Mouse (Mus musculus): Measurements from ENCODE around the gene Rpa1. TPM values are rescaled to one million over a fixed set of nuclear protein-coding genes. Genes with fewer than 3 reads are reported as not detected.

Gene Rpa1
- 10 to 100 TPM; 65.0 to 79.0 TPM for total RNA-seq (2023)

DNA sequence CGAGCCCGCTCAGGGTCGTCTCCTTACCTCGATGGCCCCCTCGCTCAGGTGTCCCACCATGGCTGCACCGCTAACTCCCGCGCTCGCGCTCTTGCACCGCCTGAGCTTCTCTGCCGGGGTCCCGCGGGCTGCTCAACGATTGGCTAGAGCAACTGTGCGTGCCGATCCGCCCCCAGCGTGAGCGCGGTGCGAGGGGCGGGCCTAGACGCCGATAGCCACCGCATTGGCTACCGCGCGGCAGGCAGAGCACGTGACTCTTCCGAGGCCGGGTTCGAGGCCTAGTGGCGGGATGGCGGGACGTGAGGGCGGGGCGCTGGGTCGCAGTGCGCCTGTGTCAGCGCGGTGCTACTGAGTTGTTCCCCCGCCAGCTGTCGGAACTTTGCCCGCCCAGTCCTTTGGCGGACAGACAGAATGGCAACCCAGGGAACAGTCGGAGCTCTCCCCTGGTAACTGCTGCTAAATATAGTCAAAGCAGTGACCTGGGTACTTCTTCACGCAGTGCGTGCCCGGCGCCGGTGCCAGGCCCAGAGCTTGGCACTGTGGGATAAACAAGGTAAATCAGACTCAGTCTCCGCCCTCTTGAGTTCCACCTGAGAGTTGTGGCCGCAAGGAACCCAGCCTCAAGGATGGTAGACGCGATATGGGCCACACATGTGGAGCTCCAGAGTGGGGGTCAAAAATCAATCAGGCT is at the start of gene Rpa1, which contains the start of gene Smyd4:
Gene Rpa1, minus strand, starts transcription at position 126 of the 691 bp plus-strand sequence.
Gene Smyd4, plus strand, starts transcription at position 235 of the 691 bp plus-strand sequence.

Other genes with a start within 250 kb of the Rpa1 start
- 1 to 10 TPM in 1 of 2 experiments, under 1 TPM in 1; 0.37 to 1.1 TPM for gene Hic1, start 178.8 kb downstream of the Rpa1 start, total RNA-seq (2023)
- gene Ovca2, start 169.5 kb downstream of the Rpa1 start, total RNA-seq (2023) = 1 to 10 TPM; 6.5 to 6.6 TPM
- gene Dph1, start 157.1 kb downstream of the Rpa1 start, total RNA-seq (2023) = 1 to 10 TPM; 3.7 to 4.7 TPM
- gene Rtn4rl1, start 154.5 kb downstream of the Rpa1 start, total RNA-seq (2023) = under 1 TPM; 0.22 TPM
- 1 to 10 TPM; 3.2 to 4.4 TPM for gene Smyd4, start 109 bp upstream of the Rpa1 start, total RNA-seq (2023)
- gene Serpinf1, start 74.4 kb upstream of the Rpa1 start, total RNA-seq (2023) = 10 to 100 TPM; 13.1 to 16.6 TPM
- not detected for gene Serpinf2, start 91.3 kb upstream of the Rpa1 start, total RNA-seq (2023)
- gene Wdr81, start 106.4 kb upstream of the Rpa1 start, total RNA-seq (2023) = 10 to 100 TPM; 25.4 to 25.8 TPM
- 1 to 10 TPM; 5.3 to 6.3 TPM for gene Tlcd2, start 113.4 kb upstream of the Rpa1 start, total RNA-seq (2023)
- 100 to 1,000 TPM; 106 to 110 TPM for gene Prpf8, start 138.5 kb upstream of the Rpa1 start, total RNA-seq (2023)
- gene Rilp, start 161.8 kb upstream of the Rpa1 start, total RNA-seq (2023) = under 1 TPM; 0.94 to 0.97 TPM
- gene Scarf1, start 165.2 kb upstream of the Rpa1 start, total RNA-seq (2023) = 1 to 10 TPM; 1.4 to 1.7 TPM
- gene Slc43a2, start 183.4 kb upstream of the Rpa1 start, total RNA-seq (2023) = 10 to 100 TPM; 54.6 to 73.8 TPM
- gene Pitpna, start 239.8 kb upstream of the Rpa1 start, total RNA-seq (2023) = 100 to 1,000 TPM; 201 to 220 TPM